Mouse (Mus musculus) macrophage (primary cell): ENCODE results near the gene Ehhadh. TPM values are rescaled to one million over a fixed set of nuclear protein-coding genes. Genes with fewer than 3 reads are reported as not detected.

ENCODE experiments used
- H3K27ac ChIP-seq: fragments of 350-480 bp; formaldehyde crosslinking; 2 replicates; pipeline ENCODE4 v1.9.0; 2021
- H3K36me3 ChIP-seq: fragments of 350-480 bp; formaldehyde crosslinking; 2 replicates; pipeline ENCODE4 v1.9.0; 2021; ENCODE audit errors: inconsistent target
- H3K4me3 ChIP-seq: fragments of 350-480 bp; formaldehyde crosslinking; 2 replicates; pipeline ENCODE4 v1.9.0; 2021; ENCODE audit errors: inconsistent target
- H3K79me2 ChIP-seq: fragments of 350-480 bp; formaldehyde crosslinking; 2 replicates; pipeline ENCODE4 v1.9.0; 2021; ENCODE audit errors: inconsistent target
- WGBS: methylation state at CpG from one replicate; pipeline ENCODE4 v1.1.7; 2026; ENCODE audit warnings: inconsistent platforms; ENCODE audit not compliant: missing documents; 5-methylcytosine and 5-hydroxymethylcytosine counted together
- polyA plus RNA-seq: library from polyadenylated mRNA; stranded (reverse); fragments of 250-400 nt; gene quantifications from 3 replicates; pipeline ENCODE4 v1.2.4, GENCODE M21; 2018; ENCODE audit warnings: inconsistent platforms

The Ehhadh gene
- polyA plus RNA-seq, 1 experiment from 2014 or later: 1.1 TPM

DNA sequence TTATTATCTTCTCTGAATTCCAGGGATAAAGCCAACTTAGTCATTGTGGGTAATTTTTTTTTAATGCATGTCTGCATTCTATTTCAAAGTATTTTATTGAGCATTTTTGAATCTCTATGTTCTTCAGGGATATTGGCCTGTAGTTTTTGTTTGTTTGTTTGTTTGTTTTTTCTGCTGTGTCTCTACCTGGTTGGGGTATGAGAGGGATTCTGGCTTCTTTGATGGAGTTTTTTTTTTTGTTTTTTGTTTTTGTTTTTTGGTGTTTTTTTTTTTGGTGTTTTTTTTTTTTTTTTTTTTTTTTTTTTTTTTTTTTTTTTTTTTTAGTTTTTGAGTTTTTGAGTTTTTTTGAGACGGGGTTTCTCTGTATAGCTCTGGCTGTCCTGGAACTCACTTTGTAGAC, 52.0 kb downstream of the Ehhadh start:
- Histone ChIP-seq H3K79me2 (no peaks in the 10 kb centered on the region), H3K27ac (no peak overlapping the region), H3K36me3 (no peaks in the 10 kb centered on the region), H3K4me3 (no peak overlapping the region)
- WGBS: no CpG with 5 or more reads among the region's 1 CpGs

DNA sequence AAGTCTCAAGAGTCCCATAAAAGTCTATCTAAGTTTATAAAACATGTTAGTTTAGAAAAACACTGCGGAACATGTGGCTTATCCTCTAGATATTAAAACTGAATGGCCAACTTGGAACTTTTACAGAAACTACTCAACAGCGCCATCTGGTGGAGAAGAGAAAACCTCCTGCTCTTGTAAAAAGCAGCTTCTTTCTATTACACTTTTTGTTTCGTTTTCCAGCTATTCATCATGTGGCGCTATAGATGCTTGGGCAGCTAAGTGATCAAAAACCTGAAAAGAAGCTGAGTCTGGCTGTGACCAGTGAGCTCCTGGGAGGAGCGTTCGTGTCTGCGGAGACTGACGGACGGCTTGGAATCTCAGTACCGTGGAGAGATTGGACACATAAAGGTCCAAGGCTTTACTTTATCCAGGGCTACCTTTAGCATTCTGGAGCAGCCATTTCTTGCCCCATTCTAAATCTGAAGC, 59.7 kb downstream of the Ehhadh start:
- Histone ChIP-seq H3K79me2 (no peaks in the 10 kb centered on the region), H3K36me3 (no peaks in the 10 kb centered on the region), H3K4me3 (no peak overlapping the region), H3K27ac (no peak overlapping the region)
- WGBS: 43% methylated on average over 10 of the region's 10 CpGs

- H3K4me3 ChIP-seq: no peak overlapping the region
- H3K27ac ChIP-seq: no peak overlapping the region
- no peaks in the 10 kb centered on the region for H3K79me2 ChIP-seq
- no peaks in the 10 kb centered on the region for H3K36me3 ChIP-seq
- 94% methylated on average over 3 of the region's 3 CpGs for WGBS
Observed at GRCm38 (mm10) chr16:21727421-21727820, 60.2 kb downstream of the Ehhadh start.

GRCm38 (mm10) chr16:21724261-21724660, 63.3 kb downstream of the Ehhadh start:
- Histone ChIP-seq H3K4me3 (no peak overlapping the region), H3K36me3 (no peaks in the 10 kb centered on the region), H3K27ac (no peak overlapping the region), H3K79me2 (no peaks in the 10 kb centered on the region)
- WGBS: 100% methylated on average over 1 of the region's 1 CpGs

DNA sequence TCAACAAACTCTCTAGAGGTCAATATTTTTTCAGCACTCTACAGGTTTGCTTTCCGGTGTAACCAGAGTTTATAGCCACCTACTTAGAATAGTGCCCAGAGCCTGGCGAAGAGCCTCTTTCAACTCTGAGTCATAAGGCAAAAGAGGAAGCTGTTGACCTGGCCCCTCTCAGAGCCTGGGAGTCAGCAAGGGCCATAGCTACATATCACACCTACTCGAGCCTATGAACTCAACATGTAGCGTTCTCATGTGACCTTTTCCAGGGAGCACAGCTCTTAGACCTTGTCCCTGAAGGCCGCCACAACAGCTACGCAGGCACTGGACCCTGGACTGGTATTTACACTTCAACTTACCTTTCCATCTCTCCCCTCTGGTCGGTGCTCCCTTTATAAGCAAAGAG, 67.8 kb downstream of the Ehhadh start:
- H3K4me3 ChIP-seq: no peak overlapping the region
- 50% methylated on average over 7 of the region's 7 CpGs for WGBS
- H3K27ac ChIP-seq: no peak overlapping the region
- H3K36me3 ChIP-seq: no peaks in the 10 kb centered on the region
- H3K79me2 ChIP-seq: no peaks in the 10 kb centered on the region

GRCm38 (mm10) chr16:21714516-21714915, 73.1 kb downstream of the Ehhadh start:
- H3K27ac ChIP-seq: no peak overlapping the region
- H3K4me3 ChIP-seq: no peak overlapping the region
- WGBS: 93% methylated on average over 10 of the region's 10 CpGs
- no peaks in the 10 kb centered on the region for H3K79me2 ChIP-seq
- no peaks in the 10 kb centered on the region for H3K36me3 ChIP-seq

Other genes with a start within 250 kb of the Ehhadh start
- 7.2 to 15.7 TPM (median 7.7 TPM) in 3 replicates for gene 2510009E07Rik, start 93.1 kb downstream of the Ehhadh start, polyA plus RNA-seq
- 0.04 to 0.14 TPM (median 0.09 TPM) in 3 replicates for gene Map3k13, start 6.5 kb upstream of the Ehhadh start, polyA plus RNA-seq
- 5.9 to 9.7 TPM (median 6.1 TPM) in 3 replicates for gene Tmem41a, start 159.7 kb upstream of the Ehhadh start, polyA plus RNA-seq
- gene Liph, start 207.9 kb upstream of the Ehhadh start, polyA plus RNA-seq: 0.11 to 0.20 TPM (median 0.19 TPM) in 3 replicates
- 38.2 to 51.7 TPM (median 44.3 TPM) in 3 replicates for gene Senp2, start 221.7 kb upstream of the Ehhadh start, polyA plus RNA-seq